Mouse (Mus musculus) C2C12 (cell line): ENCODE measurements around the gene Pde10a. TPM values are rescaled to one million over a fixed set of nuclear protein-coding genes. Genes with fewer than 3 reads are reported as not detected.

Experiments
- H3K27me3 ChIP-seq: one replicate; pipeline ENCODE4 v1.6.1; 2011; ENCODE audit not compliant: control insufficient read depth, insufficient read depth, insufficient read length
- H3K36me3 ChIP-seq: one replicate; pipeline ENCODE4 v1.6.1; 2011; ENCODE audit not compliant: control insufficient read depth, insufficient read depth
- H3K4me3 ChIP-seq: one replicate; pipeline ENCODE4 v1.5.1; 2011; ENCODE audit warnings: mild to moderate bottlenecking, control low read depth; ENCODE audit not compliant: poor library complexity, insufficient read depth, severe bottlenecking
- H3K79me2 ChIP-seq: one replicate; pipeline ENCODE4 v1.6.1; 2011; ENCODE audit not compliant: control insufficient read depth, insufficient read depth
- H3K79me3 ChIP-seq: one replicate; pipeline ENCODE4 v1.6.1; 2011; ENCODE audit warnings: low read depth, control low read depth
- H3ac ChIP-seq: one replicate; pipeline ENCODE3; 2011; ENCODE audit warnings: low read depth; ENCODE audit not compliant: control insufficient read depth, insufficient read length
- CEBPB ChIP-seq: IDR thresholded peaks from one replicate; pipeline ENCODE4 v1.6.1; 2011; ENCODE audit warnings: low read depth, mild to moderate bottlenecking, control low read depth, moderate library complexity
- CTCF ChIP-seq: IDR thresholded peaks from one replicate; pipeline ENCODE4 v1.5.1; 2011; ENCODE audit not compliant: control insufficient read depth, insufficient read depth, insufficient read length
- FOSL1 ChIP-seq: IDR thresholded peaks from one replicate; pipeline ENCODE4 v1.8.0; 2011; ENCODE audit warnings: mild to moderate bottlenecking, low read length; ENCODE audit not compliant: poor library complexity, insufficient read depth, severe bottlenecking
- MAX ChIP-seq: IDR thresholded peaks from one replicate; pipeline ENCODE4 v1.6.1; 2011; ENCODE audit warnings: mild to moderate bottlenecking, control low read depth
- MYOD1 ChIP-seq: IDR thresholded peaks from one replicate; pipeline ENCODE4 v1.6.1; 2011; ENCODE audit warnings: low read depth; ENCODE audit not compliant: control insufficient read depth, insufficient read length
- MYOG ChIP-seq: IDR thresholded peaks from one replicate; pipeline ENCODE4 v1.6.1; 2011; ENCODE audit not compliant: control insufficient read depth, insufficient read length; ENCODE audit errors: extremely low read depth
- USF1 ChIP-seq: IDR thresholded peaks from one replicate; pipeline ENCODE4 v1.6.1; 2011; ENCODE audit warnings: low read depth, mild to moderate bottlenecking, control low read depth, moderate library complexity
- polyA plus RNA-seq: library from polyadenylated mRNA; unstranded; fragments of >200 nt; fragmentation: generic; extraction: Trizol; gene quantifications from one replicate; pipeline ENCODE4 v1.2.1, GENCODE M21; 2012; ENCODE audit warnings: missing spikeins

Gene Pde10a
- polyA plus RNA-seq, 1 experiment, result 0.83 TPM

- Histone ChIP-seq H3ac (no peak overlapping the region), H3K79me2 (no peaks in the 10 kb centered on the region), H3K36me3 (no peaks in the 10 kb centered on the region), H3K79me3 (no peaks in the 10 kb centered on the region), H3K4me3 (no peak overlapping the region), H3K27me3 (no peaks in the 10 kb centered on the region)
- no peak for TF ChIP-seq CTCF
- no peak for TF ChIP-seq FOSL1
- TF ChIP-seq MYOD1, result no peak
- TF ChIP-seq USF1, result no peak
- no peak for TF ChIP-seq MYOG
These were observed 95.2 kb downstream of the Pde10a start for GRCm38 (mm10) chr17:8620346-8620745.

GRCm38 (mm10) chr17:8621105-8621504 is 95.9 kb downstream of the Pde10a start:
- TF ChIP-seq USF1, result no peak
- no peak for TF ChIP-seq CEBPB
- no peak for TF ChIP-seq MYOD1
- no peak for TF ChIP-seq MYOG
- no peak for TF ChIP-seq CTCF
- TF ChIP-seq MAX, result no peak
- no peak for TF ChIP-seq FOSL1
- Histone ChIP-seq H3K36me3 (no peaks in the 10 kb centered on the region), H3K27me3 (no peaks in the 10 kb centered on the region), H3ac (no peak overlapping the region), H3K4me3 (no peak overlapping the region), H3K79me3 (no peaks in the 10 kb centered on the region), H3K79me2 (no peaks in the 10 kb centered on the region)

DNA sequence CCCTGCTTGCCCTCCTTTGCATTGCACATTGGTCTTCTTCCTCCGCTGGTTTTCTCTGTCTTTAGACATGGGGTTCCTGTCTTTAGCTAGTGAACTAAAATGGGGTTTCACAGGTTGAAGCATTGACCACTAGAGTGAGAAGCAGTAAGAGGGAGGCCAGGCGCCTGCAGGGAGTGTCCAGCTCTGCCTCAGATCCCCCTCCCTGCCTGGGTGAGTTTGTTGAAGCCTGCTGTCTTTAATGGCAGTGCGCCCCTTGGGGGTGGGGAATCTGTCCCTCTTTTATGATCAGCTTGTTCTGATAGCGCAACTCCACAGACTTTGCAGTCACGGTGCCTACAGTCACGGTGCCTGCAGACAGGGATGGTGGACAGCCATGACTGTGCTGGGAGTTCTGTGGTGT is 96.7 kb downstream of the Pde10a start:
- Histone ChIP-seq H3ac (no peak overlapping the region), H3K27me3 (no peaks in the 10 kb centered on the region), H3K4me3 (no peak overlapping the region), H3K79me3 (no peaks in the 10 kb centered on the region), H3K79me2 (no peaks in the 10 kb centered on the region), H3K36me3 (no peaks in the 10 kb centered on the region)
- TF ChIP-seq CEBPB (no peak), MYOD1 (no peak), MYOG (no peak), MAX (no peak), CTCF (no peak), FOSL1 (no peak), USF1 (no peak)

DNA sequence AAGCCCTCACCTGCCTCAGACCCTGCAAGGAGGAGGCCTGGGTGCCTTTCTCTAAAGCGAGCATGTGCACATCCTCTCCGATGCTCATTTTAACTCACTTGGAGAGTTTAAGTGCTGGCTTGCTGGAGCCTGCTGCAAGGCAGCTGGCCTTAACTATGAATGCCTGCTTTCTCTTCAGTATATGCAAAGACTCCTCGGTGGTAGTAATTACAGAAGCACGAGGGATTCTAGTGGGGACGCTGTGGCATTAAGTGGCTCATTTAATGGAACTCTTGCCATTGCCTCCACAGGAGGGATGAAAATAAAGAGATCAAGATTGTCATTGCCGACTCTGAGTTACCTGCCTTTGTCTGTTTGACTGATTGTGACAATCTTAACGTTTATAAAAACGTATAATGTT is 101.2 kb downstream of the Pde10a start:
- no peak for TF ChIP-seq USF1
- no peak for TF ChIP-seq MAX
- no peak for TF ChIP-seq CEBPB
- no peak for TF ChIP-seq FOSL1
- no peak for TF ChIP-seq MYOG
- no peak for TF ChIP-seq CTCF
- TF ChIP-seq MYOD1, result no peak
- Histone ChIP-seq H3K79me2 (no peaks in the 10 kb centered on the region), H3K36me3 (no peaks in the 10 kb centered on the region), H3ac (no peak overlapping the region), H3K4me3 (no peak overlapping the region), H3K27me3 (peaks cover 11% of the 10 kb centered on the region), H3K79me3 (no peaks in the 10 kb centered on the region)

- Histone ChIP-seq H3K79me3 (no peaks in the 10 kb centered on the region), H3K27me3 (peaks cover 11% of the 10 kb centered on the region), H3K4me3 (no peak overlapping the region), H3K36me3 (no peaks in the 10 kb centered on the region), H3K79me2 (no peaks in the 10 kb centered on the region), H3ac (no peak overlapping the region)
- TF ChIP-seq MYOG, result no peak
- TF ChIP-seq FOSL1, result no peak
- no peak for TF ChIP-seq CTCF
- no peak for TF ChIP-seq USF1
- no peak for TF ChIP-seq MAX
- no peak for TF ChIP-seq MYOD1
- TF ChIP-seq CEBPB, result no peak
These were observed 106.5 kb downstream of the Pde10a start for GRCm38 (mm10) chr17:8631701-8632100.

DNA sequence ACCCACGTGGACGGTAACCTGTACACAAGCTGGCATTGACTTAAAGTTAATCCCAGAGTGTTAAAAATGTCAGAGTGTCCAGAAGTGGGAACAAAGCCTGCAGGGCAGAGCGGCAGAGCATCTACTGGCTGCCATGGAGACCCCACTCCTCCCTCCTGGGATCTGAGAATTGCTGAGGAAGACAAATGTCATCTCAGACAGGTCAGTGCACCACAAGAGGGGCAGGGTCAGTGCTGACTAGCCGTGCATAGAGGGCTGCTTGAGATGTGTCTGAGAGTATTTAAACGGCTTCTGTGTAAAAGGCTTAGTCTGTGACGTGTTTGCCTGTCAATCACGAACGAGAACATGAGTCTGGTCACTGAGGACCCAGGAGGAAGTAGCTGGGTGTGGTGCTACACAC is 108.4 kb downstream of the Pde10a start:
- Histone ChIP-seq H3K27me3 (peaks cover 11% of the 10 kb centered on the region), H3K79me2 (no peaks in the 10 kb centered on the region), H3K79me3 (no peaks in the 10 kb centered on the region), H3K36me3 (no peaks in the 10 kb centered on the region), H3K4me3 (no peak overlapping the region), H3ac (no peak overlapping the region)
- TF ChIP-seq MYOD1, result no peak
- no peak for TF ChIP-seq CTCF
- TF ChIP-seq USF1, result no peak
- TF ChIP-seq MYOG, result no peak
- no peak for TF ChIP-seq FOSL1
- TF ChIP-seq MAX, result no peak
- no peak for TF ChIP-seq CEBPB
